Comparison of ENCODE assay signal across 9 mouse cellular contexts in the genomic region with DNA sequence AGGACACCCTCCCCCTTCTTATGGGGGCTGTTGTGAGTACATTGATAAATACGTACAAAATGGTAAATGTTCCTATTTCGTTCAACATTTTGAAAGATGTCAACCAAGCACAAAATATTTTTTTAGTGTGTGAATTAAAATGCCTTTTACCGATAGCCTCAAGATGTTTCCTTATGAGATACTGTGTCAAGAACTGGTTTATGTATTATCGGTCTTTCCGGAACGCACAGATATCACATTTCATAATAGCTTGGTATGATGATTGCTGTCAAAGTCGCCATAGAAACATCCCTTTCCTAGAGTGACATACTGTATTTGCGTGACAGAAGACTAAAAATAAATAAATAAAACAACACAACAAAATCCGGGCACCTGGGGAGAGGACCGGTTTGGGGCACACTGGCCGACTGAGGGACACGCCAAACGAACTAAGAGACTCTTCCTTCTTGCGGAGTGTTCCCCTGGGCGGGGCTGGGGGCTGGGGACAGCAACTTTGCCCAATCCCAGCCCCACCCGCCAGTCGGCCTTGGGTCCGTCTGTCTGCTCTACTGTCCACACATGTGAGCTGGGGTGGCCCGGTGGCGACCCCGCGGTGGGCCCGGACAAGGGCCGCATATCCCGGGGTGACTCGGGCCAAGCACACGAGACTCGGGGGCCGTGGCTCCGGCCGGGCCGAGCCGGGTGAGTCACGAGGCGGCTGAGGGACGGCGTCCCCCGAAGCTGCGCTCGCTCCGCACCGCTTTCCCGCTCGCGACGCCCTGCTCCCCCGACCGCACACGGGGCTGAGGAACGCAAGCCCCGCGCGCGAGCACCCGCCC. TPM values are rescaled to one million over a fixed set of nuclear protein-coding genes. Genes with fewer than 3 reads are reported as not detected.
DNase-seq lines count a peak whose midpoint lies in the region; ATAC-seq and TF ChIP-seq lines count a peak whose summit lies in the region.
"Had no signal": no experiment of that assay in that cellular context is flagged by ENCODE, and none has a peak within 500 bp of the region (broad histone marks: within the 10 kb centered on the region; RNA-seq: fewer than 3 reads in every experiment).

No protein-coding gene starts in this region.

- H3K4me1 ChIP-seq in heart, postnatal 0 days (ENCODE audit: control insufficient read depth, insufficient read depth): peaks cover 8% of the 10 kb centered on the region
- no peaks in the 10 kb centered on the region for H3K4me1 ChIP-seq in liver, embryonic 14.5 days (replicated peaks; ENCODE audit: control insufficient read depth in 2 of 2, insufficient read depth in 2 of 2, low read length in 1 of 2)

- peak overlapping the region; percentile 27 for H3K9ac ChIP-seq in heart, postnatal 0 days (replicated peaks; ENCODE audit: low read depth, low read length)
- 0 out of 2 replicates have a peak overlapping the region, but pooled peaks have one; percentile 7 for H3K9ac ChIP-seq in liver, embryonic 14.5 days (replicated peaks)

- TF ChIP-seq EP300 in heart, postnatal 0 days (IDR thresholded peaks at IDR 0.05; ENCODE audit: low read depth): no peak
- TF ChIP-seq EP300 in liver, embryonic 14.5 days (IDR thresholded peaks at IDR 0.05; ENCODE audit: low read depth): no peak

- no peaks in the 10 kb centered on the region for H3K9me3 ChIP-seq in heart, postnatal 0 days (replicated peaks; ENCODE audit: control insufficient read depth, low read length)
- no peaks in the 10 kb centered on the region for H3K9me3 ChIP-seq in liver, embryonic 14.5 days (ENCODE audit: control insufficient read depth, low read length)

- 7% methylated on average over 44 of the region's 55 CpGs for WGBS in heart, postnatal 0 days
- 6% methylated on average over 52 of the region's 55 CpGs for WGBS in liver, embryonic 14.5 days (ENCODE audit: insufficient replicate concordance)

- peak overlapping the region; percentile 94 for H3K4me2 ChIP-seq in heart, postnatal 0 days (ENCODE audit: low read depth, low read length)
- peak overlapping the region; percentile 78 for H3K4me2 ChIP-seq in liver, embryonic 14.5 days (ENCODE audit: low read depth)

- H3K4me3 ChIP-seq in heart, postnatal 0 days (ENCODE audit: low read depth, low read length): peak overlapping the region; percentile 55
- H3K4me3 ChIP-seq in liver, embryonic 14.5 days (ENCODE audit: insufficient read depth in 1 of 2, low read depth in 2 of 2, low read length in 2 of 2): peak overlapping the region; percentile 38 to 49

- no peak for TF ChIP-seq CTCF in heart, postnatal 0 days (IDR thresholded peaks at IDR 0.05; ENCODE audit: low read depth)
- no peak for TF ChIP-seq CTCF in liver, embryonic 14.5 days (IDR thresholded peaks at IDR 0.05; ENCODE audit: low read depth)

- peak; percentile 78 for ATAC-seq in heart, postnatal 0 days (ENCODE audit: insufficient read depth, low read depth)
- ATAC-seq in liver, embryonic 14.5 days (ENCODE audit: insufficient read depth): peak; percentile 61
- no peak for ATAC-seq in erythroid progenitor cell, adult 5-6 weeks (replicated peaks; ENCODE audit: low FRiP score, poor library complexity, severe bottlenecking)

- H3K36me3 ChIP-seq in heart, postnatal 0 days (replicated peaks; ENCODE audit: control insufficient read depth, insufficient read depth, low read length): no peaks in the 10 kb centered on the region
- H3K36me3 ChIP-seq in liver, embryonic 14.5 days (replicated peaks; ENCODE audit: control insufficient read depth, insufficient read depth, low read depth): no peaks in the 10 kb centered on the region

- H3K27ac ChIP-seq in heart, postnatal 0 days (ENCODE audit: low read depth): no peak overlapping the region
- no peak overlapping the region for H3K27ac ChIP-seq in liver, embryonic 14.5 days

- peaks cover 25% of the 10 kb centered on the region for H3K27me3 ChIP-seq in heart, postnatal 0 days (ENCODE audit: control insufficient read depth, insufficient read depth, low read length)
- peaks cover 25% of the 10 kb centered on the region for H3K27me3 ChIP-seq in liver, embryonic 14.5 days (ENCODE audit: control insufficient read depth, insufficient read depth, low read length)

- peak; percentile 12 for DNase-seq in kidney, adult 18-20 months
- no peak for DNase-seq in kidney, postnatal 14 days
- peak; percentile 14 for DNase-seq in ES-CJ7 (ENCODE audit: low read depth, low spot score)
- peak; percentile 46 to 52 for DNase-seq in cerebellum, postnatal 36 days
- no peak for DNase-seq in heart, postnatal 0 days (ENCODE audit: low spot score)
- DNase-seq in liver, embryonic 14.5 days (ENCODE audit: low read depth in 3 of 3, low spot score in 3 of 3): no peak
- peak; percentile 32 for DNase-seq in ovary, postnatal 36 days (ENCODE audit: low spot score)

RNA-seq across cellular contexts. Expression of gene Gm17304, which starts 34.9 kb away (rescaled TPM):
- total RNA-seq in heart, postnatal 0 days (2014; rRNA removed; ENCODE audit: low replicate concordance): not detected in 2 replicates
- polyA plus RNA-seq in heart, postnatal 0 days (2015; fragmentation: Nextera tagmentation; extraction: Ambion mirVana): not detected in 2 replicates
- polyA plus RNA-seq in liver, embryonic 14.5 days (2012; rRNA removed): not detected in 2 replicates
- not detected in 2 replicates for polyA plus RNA-seq in liver, embryonic 14.5 days (2014; fragmentation: Nextera tagmentation; extraction: Ambion mirVana)
- not detected in 2 replicates for total RNA-seq in erythroid progenitor cell, adult 5-6 weeks (2015; ENCODE audit: low replicate concordance)
- not detected in 2 replicates for total RNA-seq in erythroid progenitor cell, adult 5-6 weeks (2017; ENCODE audit: low replicate concordance)
- total RNA-seq: adrenal gland, adult 18-20 months had no signal

Comparison
In these comparisons a context has a peak if more than half of its experiments do, and no peak if none do; other contexts are left out.
1. DNase-seq: peak in kidney, adult 18-20 months (single experiment), ES-CJ7 (single experiment), cerebellum, postnatal 36 days (2 of 2) and ovary, postnatal 36 days (single experiment); none in kidney, postnatal 14 days (single experiment), heart, postnatal 0 days (single experiment) and liver, embryonic 14.5 days (0 of 3).